Mouse (Mus musculus) midbrain, embryonic 16.5 days (tissue): ENCODE data around the gene Onecut1. TPM values are rescaled to one million over a fixed set of nuclear protein-coding genes. Genes with fewer than 3 reads are reported as not detected.

Source experiments
- ATAC-seq: fragments of 200-750 bp; cut with Nextera tagmentation; 2 replicates; pipeline ENCODE4 v1.8.0; 2017; ENCODE audit warnings: moderate TSS enrichment
- H3K27ac ChIP-seq: fragments of 300-500 bp; sonication (generic); 2 replicates; pipeline ENCODE4 v1.5.1; 2014; ENCODE audit warnings: mild to moderate bottlenecking, low read length, mixed read lengths
- H3K27me3 ChIP-seq: fragments of 300-500 bp; sonication (generic); 2 replicates; pipeline ENCODE4 v1.6.1; 2014; ENCODE audit warnings: low read depth, low read length, mixed read lengths; ENCODE audit not compliant: control insufficient read depth, insufficient read depth
- H3K36me3 ChIP-seq: fragments of 300-500 bp; sonication (generic); 2 replicates; pipeline ENCODE4 v1.6.1; 2014; ENCODE audit warnings: mild to moderate bottlenecking, low read length, moderate library complexity, mixed read lengths; ENCODE audit not compliant: control insufficient read depth, insufficient read depth
- H3K4me1 ChIP-seq: fragments of 300-500 bp; sonication (generic); 2 replicates; pipeline ENCODE4 v1.6.1; 2014; ENCODE audit warnings: mild to moderate bottlenecking, low read length, mixed read lengths; ENCODE audit not compliant: control insufficient read depth, insufficient read depth
- H3K4me2 ChIP-seq: fragments of 300-500 bp; sonication (generic); 2 replicates; pipeline ENCODE4 v1.6.1; 2014; ENCODE audit warnings: mild to moderate bottlenecking, low read length, mixed read lengths
- H3K4me3 ChIP-seq: fragments of 300-500 bp; sonication (generic); 2 replicates; pipeline ENCODE4 v1.5.1; 2014; ENCODE audit warnings: low read depth, mild to moderate bottlenecking, low read length, moderate library complexity, mixed read lengths
- H3K9ac ChIP-seq: fragments of 300-500 bp; sonication (generic); 2 replicates; pipeline ENCODE4 v1.6.1; 2014; ENCODE audit warnings: low read depth, low read length, mixed read lengths
- H3K9me3 ChIP-seq: fragments of 300-500 bp; sonication (generic); replicated peaks from 2 replicates; pipeline ENCODE4 v1.6.1; 2014; ENCODE audit warnings: mild to moderate bottlenecking, low read length, mixed read lengths; ENCODE audit not compliant: control insufficient read depth, poor library complexity, severe bottlenecking
- WGBS: fragments of 180-500 bp; shearing (Covaris S2); extraction: QIAGEN DNeasy Blood & Tissue Kit; methylation state at CpG from one replicate; pipeline ENCODE4 v1.1.7; 2014; 5-methylcytosine and 5-hydroxymethylcytosine counted together
- polyA plus RNA-seq: library from polyadenylated mRNA; unstranded; fragments of >200 nt; fragmentation: Nextera tagmentation; extraction: Ambion mirVana; gene quantifications from 2 replicates; pipeline ENCODE4 v1.2.1, GENCODE M21; 2015

The Onecut1 gene
- polyA plus RNA-seq, 1 experiment from 2014 or later: 5.8 TPM

DNA sequence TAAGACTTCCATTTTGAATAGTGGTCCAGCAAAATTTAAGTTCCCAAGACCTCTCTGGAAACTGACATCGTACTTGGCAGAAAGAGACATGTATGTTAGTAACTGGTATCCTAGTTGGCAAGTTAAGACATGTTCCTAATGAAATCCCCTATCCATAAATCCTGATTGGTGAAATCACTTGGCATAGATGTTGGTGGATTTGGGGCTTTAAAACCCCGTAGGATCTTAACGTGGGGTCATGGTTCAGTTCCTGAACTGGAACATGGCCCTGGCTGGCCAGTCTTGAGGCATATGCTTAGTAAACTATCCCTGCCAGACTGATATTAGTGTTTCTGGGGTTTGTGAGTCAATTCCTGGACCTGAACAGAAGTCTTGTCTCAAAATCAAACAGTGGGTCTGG lies 76.0 kb downstream of the Onecut1 start:
- no peak for ATAC-seq
- Histone ChIP-seq H3K36me3 (no peaks in the 10 kb centered on the region), H3K4me3 (no peak overlapping the region), H3K27ac (no peak overlapping the region), H3K9ac (no peak overlapping the region), H3K4me1 (no peaks in the 10 kb centered on the region), H3K4me2 (no peak overlapping the region), H3K27me3 (no peaks in the 10 kb centered on the region), H3K9me3 (no peaks in the 10 kb centered on the region)
- 91% methylated on average over 3 of the region's 3 CpGs for WGBS

DNA sequence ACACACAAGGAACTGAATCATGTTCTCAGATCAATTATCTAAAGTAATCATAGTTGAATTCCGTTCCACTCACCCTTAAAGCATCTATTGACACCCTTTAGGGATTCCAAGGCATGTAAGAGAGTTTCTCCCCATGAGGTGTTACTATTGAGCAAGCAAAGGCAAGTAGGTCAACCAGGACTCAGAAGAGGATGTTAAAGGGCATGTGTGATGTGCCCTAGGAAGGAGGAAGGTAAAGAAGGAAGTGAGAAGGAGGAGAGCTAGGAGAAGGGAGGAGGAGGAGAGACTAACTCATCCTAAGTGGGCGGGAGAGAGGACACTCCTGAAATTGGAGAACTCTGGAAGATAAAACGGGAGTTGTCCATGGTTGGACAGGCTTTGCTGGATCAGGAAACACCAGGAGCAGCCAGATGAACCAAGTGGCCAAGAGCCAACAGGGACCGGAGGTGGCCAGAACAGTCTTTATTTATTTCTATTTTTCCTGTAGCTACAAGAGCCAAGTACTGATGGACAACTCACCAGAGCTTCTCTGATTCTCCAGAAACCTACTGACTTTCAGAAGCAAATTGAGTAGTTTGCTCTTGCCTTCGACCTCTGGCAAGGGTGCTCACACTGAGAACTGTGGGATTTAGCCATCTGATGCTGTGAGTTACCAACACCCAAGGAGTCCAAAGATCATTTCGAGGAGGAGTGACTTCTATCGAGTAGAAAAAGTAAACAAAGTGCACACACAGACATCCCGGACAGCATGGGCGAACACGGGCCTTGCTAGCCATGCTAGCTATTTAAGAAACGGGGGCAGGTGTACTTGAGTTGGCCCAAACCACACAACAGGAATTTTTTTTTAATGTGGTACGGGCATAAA lies 77.2 kb downstream of the Onecut1 start:
- WGBS: 87% methylated on average over 12 of the region's 12 CpGs

More for the DNA sequence above, 77.2 kb downstream of the Onecut1 start:
- no peak overlapping the region for H3K27ac ChIP-seq
- H3K36me3 ChIP-seq: no peaks in the 10 kb centered on the region
- H3K4me2 ChIP-seq: no peak overlapping the region
- no peak for ATAC-seq
- H3K9ac ChIP-seq: no peak overlapping the region
- H3K4me1 ChIP-seq: no peaks in the 10 kb centered on the region
- no peaks in the 10 kb centered on the region for H3K9me3 ChIP-seq
- H3K4me3 ChIP-seq: no peak overlapping the region
- H3K27me3 ChIP-seq: no peaks in the 10 kb centered on the region

Other genes with a start within 250 kb of the Onecut1 start
- gene Fam214a, start 91.0 kb downstream of the Onecut1 start, polyA plus RNA-seq: 22.7 and 25.3 TPM in 2 replicates
- gene Arpp19, start 175.7 kb downstream of the Onecut1 start, polyA plus RNA-seq: 208 and 215 TPM in 2 replicates
- 26.1 and 31.7 TPM in 2 replicates for gene Myo5a, start 209.1 kb downstream of the Onecut1 start, polyA plus RNA-seq